Mouse (Mus musculus): Measurements from ENCODE around the gene Mcee.

The Mcee gene

DNA sequence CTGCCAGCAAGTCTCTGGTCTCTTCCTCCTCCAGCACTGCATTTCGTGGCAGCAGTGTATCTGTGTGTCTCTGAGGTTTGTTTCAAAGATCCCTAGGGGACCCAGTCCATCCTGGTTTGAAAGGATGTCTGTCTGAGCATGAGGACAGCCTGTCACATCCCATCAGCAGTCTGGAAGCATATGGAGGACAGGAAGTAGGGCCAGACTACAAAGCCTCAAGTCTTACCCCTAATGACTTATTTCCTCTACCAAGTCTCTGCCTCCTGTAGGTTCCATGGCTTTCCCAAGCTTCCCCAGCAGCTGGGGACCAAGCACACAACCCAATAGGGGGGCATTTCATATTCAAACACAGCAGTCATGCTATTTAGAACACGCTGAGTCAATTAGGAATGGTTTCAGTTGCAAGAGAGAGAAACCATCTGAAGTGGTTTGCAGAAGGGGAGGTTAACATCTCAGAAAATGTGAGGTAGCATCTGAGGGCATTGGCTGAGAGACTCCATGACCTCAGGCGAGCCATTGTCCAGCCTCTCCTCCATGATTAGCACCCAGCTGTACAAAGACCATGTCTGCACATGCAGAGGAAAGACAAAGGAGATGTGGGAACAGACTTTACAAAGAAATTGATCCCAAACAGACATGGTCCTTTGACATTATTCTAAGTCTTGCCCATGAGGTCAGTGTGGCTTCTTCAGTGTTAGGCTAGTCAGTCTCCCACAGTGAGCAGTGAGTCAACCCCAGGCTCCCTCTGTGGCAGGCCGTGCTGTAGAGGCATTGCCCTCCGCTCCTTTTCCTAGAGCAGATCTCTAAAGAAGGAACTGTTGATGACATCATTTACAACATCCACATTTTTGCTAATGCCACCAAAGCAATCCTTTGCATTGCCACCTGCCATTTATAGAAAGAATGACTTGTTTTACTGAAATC, 47.5 kb downstream of the Mcee start:
- no peak for DNase-seq (ENCODE audit: low spot score in 2 of 2)

- no peak for DNase-seq (ENCODE audit: low spot score in 2 of 2)
Observed at GRCm38 (mm10) chr7:64440519-64440918, 48.1 kb downstream of the Mcee start.

DNA sequence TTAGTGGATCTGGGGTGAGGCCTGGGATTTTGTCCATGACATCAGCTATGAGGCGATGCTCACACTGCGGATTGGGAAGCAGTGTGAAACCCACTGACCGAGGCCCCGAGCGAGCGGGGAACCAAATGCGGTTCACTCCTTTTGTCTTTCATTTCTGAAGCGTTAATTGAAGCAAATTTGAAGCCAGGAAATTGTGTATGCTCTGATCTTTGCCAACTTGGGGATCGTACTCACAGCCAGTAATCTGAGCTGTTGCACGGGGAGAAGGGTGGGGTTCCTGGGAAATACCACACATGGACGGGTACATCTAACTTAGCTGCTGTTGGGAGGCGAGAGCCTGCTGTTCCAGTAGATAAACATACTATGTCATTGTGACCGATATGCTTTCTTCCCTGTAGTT, 58.2 kb downstream of the Mcee start:
- DNase-seq (ENCODE audit: low spot score in 2 of 2): no peak

DNA sequence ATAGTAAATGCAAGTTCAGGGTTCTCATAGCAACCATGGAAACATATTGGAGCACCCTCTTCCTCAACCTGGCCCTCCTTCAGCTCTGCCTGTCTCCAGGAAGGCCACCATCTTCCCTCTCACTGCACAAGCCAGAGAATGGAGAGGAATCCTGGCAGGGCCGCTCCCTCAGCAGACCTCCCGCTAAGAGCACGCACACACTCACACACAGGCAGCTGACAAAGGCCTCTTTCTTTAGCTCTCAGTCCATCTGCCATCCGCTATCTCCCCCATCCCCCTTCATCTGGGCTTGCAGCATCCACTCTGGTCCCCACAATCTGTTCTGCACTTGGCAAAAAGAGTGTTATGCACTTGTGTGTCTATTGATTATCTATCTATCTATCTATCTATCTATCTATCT, 59.0 kb downstream of the Mcee start:
- DNase-seq (ENCODE audit: low spot score in 2 of 2): peak in 1 of 2 experiments; percentile 11

GRCm38 (mm10) chr7:64451861-64452382, 59.5 kb downstream of the Mcee start:
- DNase-seq (ENCODE audit: low spot score in 2 of 2): no peak

- DNase-seq (ENCODE audit: low spot score in 2 of 2): no peak
Observed at GRCm38 (mm10) chr7:64452471-64453222, 60.2 kb downstream of the Mcee start.

- DNase-seq (ENCODE audit: low spot score in 2 of 2): no peak
Observed at GRCm38 (mm10) chr7:64456176-64456575, 63.8 kb downstream of the Mcee start.

DNA sequence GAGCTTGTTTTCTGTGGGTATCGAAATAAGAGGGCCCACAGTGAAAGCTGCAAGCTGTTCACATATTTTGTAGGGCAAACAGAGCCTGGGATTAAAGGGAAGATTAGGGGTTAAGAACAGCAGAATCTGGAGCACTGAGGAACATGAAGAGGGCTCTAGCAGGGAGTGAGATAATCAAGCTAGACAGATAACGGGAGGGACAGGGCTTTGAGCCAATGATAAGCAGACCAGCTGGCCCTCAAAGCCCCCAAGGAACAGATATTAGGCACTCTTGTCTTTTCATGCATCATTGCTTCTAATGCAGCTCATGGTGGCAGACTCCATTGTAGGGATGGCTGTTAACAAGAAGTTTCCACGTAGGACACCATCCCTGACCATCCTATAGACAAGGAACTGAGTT, 64.3 kb downstream of the Mcee start:
- DNase-seq (ENCODE audit: low spot score in 2 of 2): no peak

GRCm38 (mm10) chr7:64457811-64458210, 65.4 kb downstream of the Mcee start:
- no peak for DNase-seq (ENCODE audit: low spot score in 2 of 2)
